Mouse (Mus musculus) left cerebral cortex, postnatal 36 days (tissue): Measurements from ENCODE around the gene Abhd12b. TPM values are rescaled to one million over a fixed set of nuclear protein-coding genes. Genes with fewer than 3 reads are reported as not detected.

Experiments
- DNase-seq, 2 experiments: peaks; one replicate each; pipeline ENCODE4 v3.0.0; 2021 to 2022; ENCODE audit warnings: low spot score in 2 of 2, mixed read lengths in 1 of 2
- intact Hi-C: fragments of 180-260 bp; cut with DNase I; formaldehyde crosslinking; loops from one replicate; pipeline ENCODE4 v1.15.1; 2025
- total RNA-seq, 2 experiments: library from RNA; stranded (reverse); gene quantifications; 2 replicates each; pipeline ENCODE4 v1.2.3; 2021

Gene Abhd12b
- total RNA-seq = under 1 TPM; 0.10 to 0.29 TPM

DNA sequence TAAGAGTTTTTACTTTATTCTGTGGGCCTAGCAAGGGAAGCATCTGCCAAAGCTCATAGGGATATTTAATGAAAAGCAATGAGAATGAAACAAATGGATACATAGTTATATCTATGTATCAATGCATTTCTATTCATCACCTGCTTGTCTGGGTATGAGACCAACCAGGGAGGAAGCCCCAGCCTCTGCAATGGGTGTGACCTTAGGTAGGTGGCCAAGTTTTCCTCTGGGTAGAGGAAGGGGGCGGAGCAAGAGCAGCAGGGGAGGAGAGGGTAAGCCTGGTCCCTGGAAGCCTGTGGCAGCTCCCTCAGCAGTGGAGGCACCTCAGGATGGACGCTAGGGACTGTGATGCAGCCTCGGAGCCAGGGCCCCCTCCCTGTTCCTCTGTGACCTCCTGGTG lies at the start of gene Abhd12b:
TSS of gene Abhd12b (plus strand) at position 301 of the 400 bp plus-strand sequence.
- DNase-seq = no peak
- intact Hi-C loops = no loop called here

- intact Hi-C loops = no loop called here
- no peak for DNase-seq
Observed at GRCm38 (mm10) chr12:70104199-70104598, 49.7 kb upstream of the Abhd12b start.

- no peak for DNase-seq
- intact Hi-C loops = no loop called here
Observed at GRCm38 (mm10) chr12:70104776-70105420, 49.0 kb upstream of the Abhd12b start.

GRCm38 (mm10) chr12:70105885-70106284 lies 48.1 kb upstream of the Abhd12b start:
- intact Hi-C loops = no loop called here
- DNase-seq = no peak

DNA sequence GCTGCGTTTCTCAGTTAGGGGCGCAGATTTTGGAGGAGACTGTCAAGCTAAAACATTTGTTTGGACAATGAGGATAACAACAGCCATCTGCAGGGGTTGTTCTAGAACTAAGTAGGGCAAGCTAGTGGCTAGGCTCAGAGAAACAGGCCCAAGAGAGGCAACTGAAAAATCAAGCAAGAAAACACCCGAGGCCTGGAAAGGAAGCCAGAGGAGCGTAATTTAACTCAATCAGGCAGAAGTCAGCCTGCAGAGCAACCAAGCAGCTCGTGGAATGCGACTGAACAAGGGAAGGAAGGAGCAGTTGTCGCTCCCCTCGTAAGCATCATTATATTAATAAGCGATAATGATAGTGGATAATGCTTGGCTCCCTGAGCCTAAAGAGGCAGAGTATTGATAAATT lies 47.4 kb upstream of the Abhd12b start:
- intact Hi-C loops = no loop called here
- no peak for DNase-seq

GRCm38 (mm10) chr12:70108104-70108503 lies 45.8 kb upstream of the Abhd12b start:
- no peak for DNase-seq
- intact Hi-C loops = no loop called here

DNA sequence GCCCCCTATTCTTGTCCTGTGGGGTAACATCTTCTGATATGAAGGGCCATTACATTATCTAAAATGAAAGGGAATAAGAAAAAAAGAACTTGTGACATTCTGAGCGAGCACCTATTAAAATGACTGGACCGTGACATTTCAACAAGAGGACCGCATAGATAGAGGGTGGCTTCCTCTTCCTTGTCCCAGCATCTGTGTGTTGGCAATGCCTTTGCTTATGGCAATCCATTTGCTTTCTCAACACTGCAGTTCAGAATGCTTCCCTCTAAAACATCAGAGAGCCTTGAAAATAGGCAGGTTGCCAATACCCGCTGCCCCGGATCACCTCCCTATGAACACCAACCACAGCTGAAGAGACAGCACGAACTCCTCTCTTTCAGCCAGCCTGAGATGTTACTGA lies 44.0 kb upstream of the Abhd12b start:
- intact Hi-C loops = loop anchor here (5.0 to 10.0 kb wide), 2 partner anchors 33 to 115 kb away; no protein-coding TSS in a partner anchor

DNA sequence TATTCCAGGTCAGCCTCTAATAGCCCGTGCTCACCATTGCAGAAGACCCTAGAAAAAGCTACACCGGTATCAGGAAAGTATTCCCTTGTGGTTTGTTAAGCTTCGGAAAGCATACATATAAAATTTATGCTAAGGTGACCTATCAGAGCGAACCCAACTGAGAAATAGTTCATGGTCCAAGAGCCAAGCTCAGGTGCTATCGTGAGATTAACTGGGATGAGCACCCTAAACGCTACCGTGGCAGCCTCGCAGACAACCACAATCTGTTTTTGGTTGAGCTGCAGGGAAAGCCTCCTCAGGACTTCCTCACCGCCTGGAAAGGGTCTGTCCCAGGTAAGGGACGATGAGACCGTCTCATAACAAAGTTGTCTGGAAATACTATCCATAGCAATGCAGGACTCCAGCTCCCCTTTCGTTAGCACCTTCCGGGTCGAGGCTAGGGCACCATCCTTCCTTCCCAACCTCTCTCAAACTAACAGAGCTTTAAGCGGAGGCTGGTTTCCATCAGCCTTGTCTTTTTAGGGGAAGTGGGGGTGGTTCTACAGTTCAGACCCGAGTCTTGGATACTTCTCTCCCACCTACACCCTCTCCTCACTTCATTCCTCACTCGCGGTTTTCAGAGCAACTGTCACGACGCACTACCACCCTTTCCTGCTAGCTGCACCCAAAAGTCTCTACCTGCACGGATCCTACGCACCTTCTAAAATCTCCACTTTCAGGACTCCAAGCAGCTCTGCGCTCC lies 43.4 kb upstream of the Abhd12b start:
- peak; percentile 73 to 74 for DNase-seq
- intact Hi-C loops = loop anchor here (5.0 to 10.0 kb wide), 2 partner anchors 33 to 114 kb away; no protein-coding TSS in a partner anchor

More for the DNA sequence above, 44.0 kb upstream of the Abhd12b start:
- peak in 1 of 2 experiments; percentile 34 for DNase-seq

DNA sequence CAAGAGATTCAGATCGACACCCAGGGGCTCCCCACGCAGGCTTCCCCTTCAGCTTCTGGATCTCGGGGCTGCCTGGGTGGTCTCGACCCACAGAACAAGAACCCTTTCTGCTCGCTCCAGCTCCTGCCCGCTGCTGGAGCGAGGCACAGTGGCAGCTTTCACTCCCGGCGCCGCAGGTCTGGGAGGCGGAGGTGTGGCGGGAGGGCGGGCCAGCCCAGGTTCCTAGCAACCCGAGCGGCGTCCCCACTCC lies 42.9 kb upstream of the Abhd12b start:
- no peak for DNase-seq
- intact Hi-C loops = loop anchor here (5.0 to 10.0 kb wide), 2 partner anchors 34 to 114 kb away; no protein-coding TSS in a partner anchor

DNA sequence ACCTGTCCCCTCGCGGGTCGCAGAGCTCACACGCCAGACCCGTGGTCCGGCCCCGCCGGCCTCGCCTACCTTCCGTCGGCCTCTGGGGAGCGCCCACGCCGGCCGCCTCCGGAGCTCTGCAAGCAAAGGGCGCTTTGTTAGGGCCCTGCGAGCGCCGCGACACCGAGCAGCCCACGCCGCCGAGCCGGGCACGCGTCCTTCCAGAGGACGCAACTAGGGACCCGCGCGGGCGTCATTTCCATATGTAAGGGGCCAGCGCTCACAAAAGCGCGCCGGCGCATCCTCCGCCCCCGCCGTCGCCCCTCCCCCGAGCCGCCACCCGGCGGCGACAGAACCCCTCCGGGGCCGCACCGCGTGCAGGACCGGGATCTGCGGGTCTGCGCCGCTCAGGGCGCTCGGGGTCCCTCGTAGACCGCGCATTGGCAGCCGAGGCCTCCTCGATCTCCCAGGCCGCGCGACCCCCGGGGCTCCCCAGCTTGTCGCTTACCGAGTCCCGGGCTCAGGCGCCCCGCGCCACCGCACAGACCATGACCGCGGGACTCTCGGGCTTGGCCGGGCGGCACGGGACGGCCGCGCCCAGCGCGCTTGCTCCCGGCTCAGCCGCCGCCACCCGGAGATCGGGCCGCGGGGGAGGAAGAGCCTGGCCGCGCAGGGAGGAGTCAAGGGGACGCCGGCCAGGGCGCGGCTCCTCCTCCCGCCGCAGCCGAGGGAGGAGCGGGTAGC lies 42.4 kb upstream of the Abhd12b start:
- DNase-seq = peak; percentile 73 to 82
- intact Hi-C loops = loop anchor here (5.0 to 10.0 kb wide), 2 partner anchors 34 to 113 kb away; no protein-coding TSS in a partner anchor

DNA sequence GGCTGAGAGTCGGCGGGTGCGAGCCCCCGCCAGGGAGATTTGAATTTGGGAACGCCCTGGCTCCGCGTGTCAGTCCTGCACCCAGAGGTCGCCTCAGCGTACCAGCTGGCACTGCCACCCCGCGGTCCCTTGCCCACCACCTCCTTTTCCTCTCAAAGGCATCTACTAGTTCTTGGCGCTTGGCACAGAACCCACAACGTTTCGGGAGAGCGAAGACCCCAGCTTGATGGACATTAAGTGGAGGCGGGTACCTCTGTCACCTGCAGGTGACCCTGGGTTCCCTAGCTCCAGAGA lies 41.9 kb upstream of the Abhd12b start:
- intact Hi-C loops = loop anchor here (5.0 to 10.0 kb wide), 2 partner anchors 35 to 113 kb away; no protein-coding TSS in a partner anchor
- DNase-seq = no peak

DNA sequence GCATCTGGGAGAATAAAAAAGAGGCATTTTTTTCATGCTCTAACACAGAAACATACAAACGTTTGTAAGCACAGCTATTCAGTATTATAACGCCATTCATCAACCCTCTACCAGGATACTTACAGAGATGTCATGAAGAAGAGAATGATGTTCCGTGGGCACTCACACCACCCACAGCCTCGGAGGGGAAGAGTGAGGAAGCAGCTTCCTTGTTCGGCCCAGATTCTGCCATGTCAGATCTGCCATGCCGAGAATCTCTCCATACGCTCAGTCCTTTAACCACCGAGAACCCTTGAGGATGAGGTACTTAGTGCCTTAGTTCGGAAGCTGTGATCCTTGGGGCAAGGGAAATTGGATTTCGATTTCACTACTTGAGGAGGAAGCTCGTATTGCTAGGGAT lies 40.6 kb upstream of the Abhd12b start, which contains the start of gene Nin:
TSS of gene Nin (minus strand) at position 367 of the 400 bp plus-strand sequence.
- intact Hi-C loops = loop anchor here (5.0 to 10.0 kb wide), 2 partner anchors 36 to 111 kb away; no protein-coding TSS in a partner anchor
- DNase-seq = peak in 1 of 2 experiments; percentile 38

DNA sequence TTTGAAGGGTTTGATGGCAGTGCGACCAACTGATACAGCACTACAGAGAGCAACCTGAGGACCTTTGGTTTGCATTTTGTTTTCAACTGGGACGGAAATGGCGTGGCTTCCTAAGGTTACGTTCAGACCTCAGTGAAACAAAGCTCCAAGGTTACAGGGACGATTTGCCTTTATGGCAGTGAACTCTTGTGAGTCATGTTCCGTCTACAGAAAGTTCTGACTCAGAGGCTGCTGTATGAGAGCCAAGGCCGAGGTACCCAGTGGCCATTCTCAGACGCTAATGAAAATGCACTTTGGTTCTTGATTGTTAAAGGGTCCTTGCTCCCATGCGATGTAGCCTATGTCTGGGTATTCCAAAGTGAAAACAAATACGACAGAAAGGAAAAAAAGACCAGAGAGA lies 36.8 kb upstream of the Abhd12b start:
- intact Hi-C loops = loop anchor here (10.0 kb wide), 1 partner anchor 108 kb away; no protein-coding TSS in a partner anchor

GRCm38 (mm10) chr12:70118721-70119345 lies 35.1 kb upstream of the Abhd12b start:
- peak; percentile 69 to 73 for DNase-seq
- intact Hi-C loops = loop anchor here (10.0 kb wide), 1 partner anchor 106 kb away; no protein-coding TSS in a partner anchor

More for the DNA sequence above, 36.8 kb upstream of the Abhd12b start:
- DNase-seq = no peak

GRCm38 (mm10) chr12:70119552-70119951 lies 34.4 kb upstream of the Abhd12b start:
- intact Hi-C loops = loop anchor here (10.0 kb wide), 1 partner anchor 105 kb away; no protein-coding TSS in a partner anchor
- DNase-seq = no peak

DNA sequence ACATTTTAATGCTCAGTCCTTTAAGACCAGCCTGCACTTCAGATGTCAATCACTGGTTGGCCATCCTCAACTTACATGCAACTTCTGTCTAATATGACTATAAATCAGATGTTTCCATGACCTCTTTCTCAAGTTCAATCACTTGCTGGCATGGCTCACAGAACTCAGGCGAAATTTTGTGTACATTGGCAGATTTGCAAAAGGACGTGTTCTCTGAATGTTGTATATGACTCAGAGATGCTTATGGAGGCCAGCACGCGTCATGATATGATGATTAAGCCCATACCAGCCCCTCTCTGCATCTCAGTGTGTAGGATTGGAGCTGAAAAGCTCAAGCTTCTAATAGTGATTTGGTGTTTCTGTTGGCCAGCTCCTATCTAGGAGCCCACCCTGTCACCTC lies 27.3 kb upstream of the Abhd12b start:
- intact Hi-C loops = no loop called here

GRCm38 (mm10) chr12:70129105-70129504 lies 24.8 kb upstream of the Abhd12b start:
- DNase-seq = no peak
- intact Hi-C loops = no loop called here

More for the DNA sequence above, 27.3 kb upstream of the Abhd12b start:
- DNase-seq = no peak

DNA sequence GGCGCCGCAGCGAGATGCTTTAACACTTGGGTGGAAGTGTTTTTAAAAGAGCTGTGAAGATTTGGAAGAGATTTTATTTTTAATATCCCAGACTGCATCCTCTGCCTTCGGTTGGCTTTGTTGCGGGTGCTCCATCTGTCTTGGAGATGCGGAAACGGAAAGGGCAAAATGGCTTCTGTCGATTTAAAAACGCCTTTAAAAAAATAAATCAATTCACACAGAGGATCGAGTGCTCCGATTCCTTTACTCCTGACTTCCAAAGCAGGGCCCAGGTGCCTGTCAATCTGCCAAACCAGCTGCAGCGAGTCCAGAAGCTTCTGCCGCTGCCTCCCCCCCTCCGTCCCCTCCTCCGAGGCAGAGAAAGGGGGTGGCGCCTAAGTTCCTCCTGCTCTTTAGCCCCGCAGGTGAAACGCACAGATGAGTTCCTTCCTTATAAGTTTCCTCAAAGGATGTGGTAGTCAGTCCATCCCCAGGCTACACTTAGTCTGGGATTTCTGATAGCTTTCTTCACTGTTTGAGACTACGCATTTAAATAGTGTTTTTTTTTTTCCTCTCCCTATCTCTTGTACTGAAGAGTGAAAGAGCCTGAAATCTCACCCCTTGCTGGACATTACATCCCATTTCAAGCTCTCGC lies 22.8 kb upstream of the Abhd12b start:
- intact Hi-C loops = no loop called here
- peak; percentile 41 to 44 for DNase-seq

- intact Hi-C loops = no loop called here
- no peak for DNase-seq
Observed at GRCm38 (mm10) chr12:70134627-70135235, 19.2 kb upstream of the Abhd12b start.
